Mouse (Mus musculus) naive thymus-derived CD4-positive, alpha-beta T cell, adult 5 months (primary cell): ENCODE measurements around the gene Lilra5. TPM values are rescaled to one million over a fixed set of nuclear protein-coding genes. Genes with fewer than 3 reads are reported as not detected.

Source experiments
- polyA plus RNA-seq: library from polyadenylated mRNA; unstranded; fragments of 100-300 nt; shearing (Covaris generic); gene quantifications from one replicate; pipeline ENCODE4 v1.2.1, GENCODE M21; 2017

Lilra5 gene
- polyA plus RNA-seq, result not detected

GRCm38 (mm10) chr7:4237454-4237853 lies at the start of gene Lilra5:
Lilra5 (plus strand) TSS chr7:4237754.

Other genes with a start within 250 kb of the Lilra5 start
- 11.3 TPM for gene Lair1, start 174.6 kb upstream of the Lilra5 start, polyA plus RNA-seq
- gene Ttyh1, start 118.3 kb upstream of the Lilra5 start, polyA plus RNA-seq, result 0.39 TPM
- 164 TPM for gene Leng8, start 100.7 kb upstream of the Lilra5 start, polyA plus RNA-seq
- 12.2 TPM for gene Leng9, start 87.4 kb upstream of the Lilra5 start, polyA plus RNA-seq
- not detected for gene Cdc42ep5, start 72.9 kb upstream of the Lilra5 start, polyA plus RNA-seq
- not detected for gene Ncr1, start 100.0 kb downstream of the Lilra5 start, polyA plus RNA-seq
- not detected for gene Gp6, start 160.0 kb downstream of the Lilra5 start, polyA plus RNA-seq
- 5.1 TPM for gene Rdh13, start 207.9 kb downstream of the Lilra5 start, polyA plus RNA-seq
- gene Eps8l1, start 222.9 kb downstream of the Lilra5 start, polyA plus RNA-seq, result 11.5 TPM